Mouse (Mus musculus): Measurements from ENCODE around the gene Trpm8.

Trpm8 gene

DNA sequence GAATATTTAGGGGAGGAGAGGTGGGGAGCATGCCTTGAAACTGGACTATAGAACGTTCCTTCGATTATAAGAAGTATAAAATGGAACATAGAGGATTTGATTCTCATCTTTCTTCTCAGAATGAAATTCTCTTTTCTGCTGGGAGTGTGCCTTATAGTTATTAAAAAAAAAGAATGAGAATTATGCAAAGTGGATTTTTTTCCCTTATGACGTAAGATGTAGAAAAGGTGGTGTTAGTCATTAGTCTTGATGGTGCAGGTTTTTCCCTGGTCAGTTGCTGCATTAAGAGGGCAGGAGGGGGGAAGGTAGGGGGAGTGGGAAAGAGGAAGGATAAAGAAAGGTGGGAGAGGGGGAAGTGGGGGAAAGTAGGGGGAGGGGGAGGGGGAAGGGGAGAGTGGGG, 4.8 kb downstream of the Trpm8 start:
- in situ Hi-C loops (cut with MboI; ENCODE audit: low sequenced_read_pairs), result loop anchor here (25.0 kb wide), 1 partner anchor 145 kb away; the partner anchor contains the start of gene Ugt1a6a

DNA sequence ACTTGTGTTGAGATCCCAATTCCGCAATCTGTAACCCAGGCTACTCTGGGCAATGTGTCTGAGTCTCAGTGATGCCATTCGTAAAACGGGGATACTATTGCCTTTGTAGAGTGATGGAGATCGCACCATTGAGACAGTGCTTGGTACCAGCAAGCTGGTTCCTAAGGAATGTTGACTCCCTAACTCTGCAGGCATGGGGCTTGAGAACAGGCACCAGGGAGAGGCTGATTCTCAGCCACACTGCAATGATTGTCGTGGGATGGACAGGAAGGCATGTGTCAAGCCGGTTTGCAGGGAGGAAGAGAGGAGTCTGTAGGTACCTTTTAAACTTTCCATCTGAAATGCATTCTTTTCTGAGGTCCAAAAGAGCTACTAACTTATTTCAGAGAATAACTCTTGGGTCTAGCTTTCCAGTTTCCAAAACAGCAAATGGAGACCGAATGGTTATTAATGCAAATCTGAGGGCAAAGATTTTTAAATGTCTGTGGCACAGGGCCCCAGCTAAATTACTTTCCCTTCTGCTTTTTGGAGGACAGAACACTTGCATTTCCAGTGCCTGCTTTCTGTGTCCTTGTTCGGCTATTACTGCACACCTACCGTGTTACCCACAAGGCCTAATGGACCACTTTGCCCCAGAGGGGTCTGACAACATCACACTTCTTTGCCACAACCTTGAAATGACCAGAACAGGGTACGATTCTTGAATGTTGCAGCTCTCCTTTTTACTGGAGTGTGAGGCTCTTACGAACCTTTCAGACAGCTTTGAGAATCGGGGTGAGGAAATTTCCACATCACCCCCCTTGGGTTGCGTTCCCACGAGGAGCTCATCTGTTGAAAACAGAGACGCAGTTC, 6.1 kb downstream of the Trpm8 start:
- in situ Hi-C loops (cut with MboI; ENCODE audit: low sequenced_read_pairs), result loop anchor here (25.0 kb wide), 1 partner anchor 146 kb away; the partner anchor contains the start of gene Ugt1a6a

DNA sequence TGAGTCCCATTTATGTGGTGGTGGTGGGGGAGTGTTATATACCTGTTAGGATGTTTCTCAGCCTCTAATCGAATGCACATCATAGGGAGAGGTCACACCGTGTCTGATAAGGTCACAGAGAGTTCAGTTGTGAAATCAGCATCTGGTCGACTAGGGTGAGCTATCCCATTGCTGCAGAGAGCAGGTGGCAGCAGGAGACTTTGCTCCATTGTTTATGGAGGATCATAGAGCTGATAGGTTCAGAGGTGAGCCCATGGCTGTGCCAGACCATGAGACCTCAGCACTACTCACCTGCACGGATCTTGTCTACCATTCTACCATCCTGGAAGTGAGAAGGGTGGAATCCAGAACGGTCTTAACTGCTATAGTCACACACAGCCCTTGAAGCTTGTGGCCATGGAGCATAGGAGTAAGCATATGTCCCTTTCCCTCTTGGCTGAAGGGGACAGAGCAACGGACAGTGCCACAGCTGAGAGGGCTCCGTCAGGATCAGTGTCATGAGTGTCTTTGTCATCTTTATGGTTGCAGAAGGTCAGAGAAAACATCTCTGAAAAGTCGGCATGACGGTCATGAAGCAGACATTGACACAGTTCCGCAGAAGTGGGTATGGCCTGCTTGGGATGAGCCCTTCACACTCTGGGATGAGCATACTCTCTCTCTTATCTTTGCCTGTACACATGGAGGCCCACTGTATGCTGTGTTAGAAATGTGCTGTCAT, 6.9 kb downstream of the Trpm8 start:
- in situ Hi-C loops (cut with MboI; ENCODE audit: low sequenced_read_pairs), result loop anchor here (25.0 kb wide), 1 partner anchor 147 kb away; the partner anchor contains the start of gene Ugt1a6a

DNA sequence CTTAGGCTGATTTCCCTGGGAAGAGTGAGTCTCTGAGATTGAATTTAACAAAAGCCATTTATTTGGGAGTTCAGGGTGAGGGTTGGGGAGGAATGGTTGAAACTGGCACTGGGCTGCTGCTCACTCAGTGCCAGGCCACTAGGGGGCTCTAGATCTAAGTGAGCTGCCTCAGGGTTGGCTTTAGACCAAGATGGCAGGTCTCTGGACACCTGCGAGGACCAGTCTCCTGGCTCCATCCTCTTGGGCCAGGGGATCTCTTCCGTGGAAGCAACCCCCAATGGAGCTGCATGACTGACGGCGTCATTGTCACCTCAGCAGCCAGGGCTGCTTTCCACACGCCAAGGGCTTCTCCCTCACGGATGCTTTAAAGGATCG, 7.5 kb downstream of the Trpm8 start:
- in situ Hi-C loops (cut with MboI; ENCODE audit: low sequenced_read_pairs), result loop anchor here (25.0 kb wide), 1 partner anchor 148 kb away; the partner anchor contains the start of gene Ugt1a6a

DNA sequence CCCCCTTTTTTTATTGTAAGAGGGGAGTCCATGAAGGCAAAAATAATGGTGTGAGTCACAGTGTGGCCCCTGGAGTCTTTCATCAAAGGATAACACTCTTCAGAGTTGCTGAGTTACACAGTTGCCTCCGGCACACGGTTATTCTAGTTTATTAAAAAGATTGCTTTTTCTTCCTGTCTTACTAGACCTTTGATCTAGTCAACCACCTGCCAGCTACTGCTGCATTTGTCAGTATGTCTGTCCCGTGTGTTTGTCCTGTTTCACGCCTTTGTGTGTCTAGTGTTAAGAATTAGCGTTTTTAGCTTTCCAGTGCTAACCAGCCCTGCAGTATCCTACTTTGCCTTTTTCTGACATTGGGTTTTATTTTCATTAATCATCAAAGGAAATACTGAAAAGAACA, 8.2 kb downstream of the Trpm8 start:
- in situ Hi-C loops (cut with MboI; ENCODE audit: low sequenced_read_pairs), result loop anchor here (25.0 kb wide), 1 partner anchor 148 kb away; the partner anchor contains the start of gene Ugt1a6a

DNA sequence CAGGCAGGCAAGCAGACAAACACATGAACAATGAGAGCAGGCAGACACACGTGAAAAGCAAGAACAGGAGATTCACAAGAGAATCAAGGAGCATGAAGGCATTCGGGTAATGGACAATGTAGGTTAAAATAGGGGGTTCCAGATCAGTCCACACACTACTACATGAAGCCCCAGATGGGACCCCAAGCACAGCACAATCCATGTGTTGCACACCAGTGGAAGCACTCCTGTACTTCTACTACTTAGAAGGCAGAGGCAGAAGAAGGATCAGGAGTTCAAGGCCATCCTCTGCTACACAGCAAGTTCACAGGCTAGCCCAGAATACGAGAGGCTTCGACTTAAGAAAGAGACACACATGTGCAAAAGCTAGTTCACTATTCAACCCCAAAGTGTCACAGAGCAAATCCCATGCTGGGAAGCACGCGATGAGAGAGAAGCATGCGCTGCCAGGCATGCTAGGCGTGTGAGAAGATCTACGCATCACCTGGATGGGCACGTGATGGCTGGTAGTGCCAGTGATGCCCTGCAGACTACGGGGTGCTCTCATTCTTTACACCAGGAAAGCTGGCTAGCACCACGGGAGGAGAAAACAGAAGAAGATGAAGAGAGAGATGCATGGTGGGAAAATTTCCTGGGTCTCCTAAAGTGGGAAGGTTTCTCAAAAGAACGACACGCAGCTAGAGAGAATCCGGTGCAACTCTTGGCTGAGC, 8.8 kb downstream of the Trpm8 start:
- in situ Hi-C loops (cut with MboI; ENCODE audit: low sequenced_read_pairs), result loop anchor here (25.0 kb wide), 1 partner anchor 149 kb away; the partner anchor contains the start of gene Ugt1a6a

DNA sequence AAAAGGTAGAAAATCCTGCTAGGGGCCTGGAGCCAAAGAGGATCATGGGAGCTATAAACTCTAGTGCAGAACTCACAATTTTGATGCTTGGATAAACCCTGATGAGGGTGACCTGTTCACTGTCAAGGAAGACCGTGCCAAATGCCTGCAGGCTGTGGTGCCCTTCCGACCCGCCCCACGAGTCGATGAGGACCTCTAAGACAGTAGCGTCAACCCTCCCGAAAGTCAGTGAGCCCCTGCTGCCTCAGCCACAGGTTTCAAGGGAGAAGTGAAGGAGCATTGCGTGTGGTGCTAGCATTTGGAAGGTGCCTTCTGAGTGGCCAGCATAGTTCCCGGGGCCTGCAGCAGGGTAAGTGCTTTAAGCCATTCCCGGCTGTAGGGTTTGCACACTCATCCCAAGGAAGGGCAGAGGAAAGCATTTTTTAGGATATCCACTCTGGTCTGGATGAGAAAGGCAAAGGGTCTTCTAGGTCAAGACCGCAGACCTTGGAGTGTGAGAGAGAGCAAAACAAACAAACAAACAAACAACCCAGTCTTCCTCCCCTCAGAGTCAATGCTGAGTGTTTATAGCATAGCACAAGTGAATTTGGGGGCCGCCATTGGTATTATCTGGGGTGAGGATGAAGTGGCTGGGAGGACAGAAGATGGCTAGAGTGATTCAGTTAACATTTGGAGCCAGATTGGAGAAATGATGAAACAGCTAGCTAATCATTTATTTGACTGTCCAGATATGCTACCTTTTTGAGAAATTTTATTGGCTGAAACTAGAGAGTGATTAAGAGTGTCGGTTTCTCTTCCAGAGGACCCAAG, 9.6 kb downstream of the Trpm8 start:
- in situ Hi-C loops (cut with MboI; ENCODE audit: low sequenced_read_pairs), result loop anchor here (25.0 kb wide), 1 partner anchor 150 kb away; the partner anchor contains the start of gene Ugt1a6a

DNA sequence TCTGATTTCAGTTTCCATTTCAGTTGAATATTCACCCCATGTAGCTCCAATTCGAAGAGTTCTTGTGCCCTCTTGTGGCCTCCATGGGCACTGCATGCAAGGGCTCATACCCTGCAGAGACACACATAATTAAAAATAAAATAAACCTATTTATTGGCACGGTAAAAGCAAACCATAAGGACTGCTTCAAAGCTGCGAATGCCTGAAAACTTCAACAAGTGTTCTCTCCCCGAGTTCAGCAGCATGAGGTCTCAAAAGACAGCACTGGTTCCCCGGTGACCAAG, 10.2 kb downstream of the Trpm8 start:
- in situ Hi-C loops (cut with MboI; ENCODE audit: low sequenced_read_pairs), result loop anchor here (25.0 kb wide), 1 partner anchor 150 kb away; the partner anchor contains the start of gene Ugt1a6a

DNA sequence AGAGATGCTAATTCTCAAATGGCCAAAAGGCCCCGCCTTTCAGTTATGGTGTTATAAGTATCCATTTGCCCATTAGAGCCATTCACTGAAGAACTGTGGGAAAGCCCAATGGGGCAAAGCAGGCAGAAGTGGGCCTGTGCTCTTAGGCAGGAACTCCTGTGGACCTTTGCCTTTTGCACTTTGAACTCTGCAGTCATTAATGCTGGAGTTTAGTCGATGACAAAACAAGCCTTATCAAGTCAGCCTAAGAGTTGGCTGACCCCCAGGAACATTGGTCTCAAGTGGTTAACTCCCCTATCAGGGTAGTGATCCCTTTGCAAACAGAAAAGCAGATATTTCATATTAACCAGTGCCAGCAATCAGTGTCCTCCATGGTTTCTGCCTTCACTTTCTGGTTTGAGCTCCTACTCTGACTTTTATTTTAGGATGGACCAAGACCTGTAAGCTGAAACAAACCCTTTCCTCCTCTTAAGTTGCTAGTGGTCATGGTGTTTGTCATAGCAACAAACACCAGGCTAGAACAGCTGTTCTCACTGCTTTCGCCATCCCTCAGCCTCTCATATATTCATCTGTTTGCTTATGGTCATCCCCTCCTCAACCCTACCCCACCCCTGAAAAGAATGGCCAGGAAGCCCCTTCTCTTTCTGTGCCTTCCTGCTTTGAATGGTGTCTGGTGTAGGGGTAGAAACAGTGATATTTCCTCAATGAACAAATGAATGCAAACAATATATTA, 10.8 kb downstream of the Trpm8 start:
- in situ Hi-C loops (cut with MboI; ENCODE audit: low sequenced_read_pairs), result loop anchor here (25.0 kb wide), 1 partner anchor 151 kb away; the partner anchor contains the start of gene Ugt1a6a

DNA sequence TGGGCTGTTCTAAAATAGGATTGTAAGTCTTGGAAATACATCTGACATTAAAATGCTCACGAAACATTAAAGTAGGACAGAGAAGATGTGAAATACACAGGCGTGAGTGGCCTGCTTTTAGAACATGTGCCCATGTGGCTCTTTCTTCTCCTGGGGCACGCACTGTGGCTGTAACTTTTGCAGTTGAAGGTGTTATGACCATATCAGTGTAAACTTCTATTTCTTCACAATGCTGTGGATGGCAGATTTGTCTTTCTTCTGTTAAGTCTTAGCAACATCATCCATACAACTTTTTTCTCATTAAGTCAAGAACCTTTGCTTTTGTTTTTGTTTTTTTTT, 11.3 kb downstream of the Trpm8 start:
- in situ Hi-C loops (cut with MboI; ENCODE audit: low sequenced_read_pairs), result loop anchor here (25.0 kb wide), 1 partner anchor 151 kb away; the partner anchor contains the start of gene Ugt1a6a

DNA sequence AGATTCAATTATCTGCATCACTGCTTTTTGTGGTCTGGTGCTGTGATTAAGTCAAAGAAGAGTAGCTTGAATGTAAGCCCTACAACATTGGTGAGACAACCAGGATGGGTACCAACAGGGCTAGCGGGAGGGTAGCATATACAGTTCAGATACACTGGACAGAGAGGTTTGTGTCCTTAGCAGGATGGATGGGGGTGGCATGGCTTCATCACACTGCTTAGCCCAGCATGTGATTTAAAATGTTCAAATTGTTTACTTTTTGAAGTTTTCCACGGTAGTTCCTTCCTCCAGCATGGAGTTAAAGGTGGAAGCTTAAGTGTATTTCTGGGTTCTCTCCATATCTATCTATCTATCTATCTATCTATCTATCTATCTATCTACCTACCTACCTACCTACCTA, 11.7 kb downstream of the Trpm8 start:
- in situ Hi-C loops (cut with MboI; ENCODE audit: low sequenced_read_pairs), result loop anchor here (25.0 kb wide), 1 partner anchor 152 kb away; the partner anchor contains the start of gene Ugt1a6a

DNA sequence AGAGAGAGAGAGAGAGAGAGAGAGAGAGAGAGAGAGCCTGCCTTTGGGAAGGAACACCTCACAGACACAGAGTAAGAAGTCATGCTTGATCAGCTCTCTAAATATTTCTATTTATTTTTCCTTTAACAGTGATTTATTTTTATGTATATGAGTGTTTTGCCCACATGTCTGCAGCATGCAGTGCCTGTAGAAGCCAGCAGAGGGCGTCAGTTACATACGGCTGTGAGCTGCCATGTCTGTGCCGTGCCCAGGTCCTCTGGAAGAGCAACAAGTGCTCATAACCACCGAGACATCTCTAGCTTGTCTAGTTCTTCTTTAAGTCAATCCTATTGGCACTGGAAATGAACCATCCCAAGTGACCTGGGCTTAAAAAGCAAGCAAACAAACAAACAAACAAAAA, 12.5 kb downstream of the Trpm8 start:
- in situ Hi-C loops (cut with MboI; ENCODE audit: low sequenced_read_pairs), result loop anchor here (25.0 kb wide), 1 partner anchor 153 kb away; the partner anchor contains the start of gene Ugt1a6a

DNA sequence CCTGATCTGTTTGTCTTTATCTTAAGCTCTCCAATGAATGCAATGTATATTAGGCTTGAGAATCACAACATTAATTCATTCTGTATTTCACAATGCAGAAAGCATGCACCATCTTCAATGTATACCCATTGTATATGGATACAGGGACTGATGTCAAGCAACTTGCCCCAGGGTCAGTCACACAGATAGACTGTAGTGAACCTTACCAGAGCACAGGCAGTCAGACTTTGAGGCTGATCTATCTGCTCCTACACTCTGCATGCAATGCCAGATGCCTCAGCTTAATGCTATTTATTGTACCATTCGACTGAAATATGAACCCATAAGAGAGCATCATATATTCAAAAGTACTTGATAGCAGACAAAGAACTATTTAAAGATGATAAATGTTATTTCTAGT, 13.1 kb downstream of the Trpm8 start:
- in situ Hi-C loops (cut with MboI; ENCODE audit: low sequenced_read_pairs), result loop anchor here (25.0 kb wide), 1 partner anchor 153 kb away; the partner anchor contains the start of gene Ugt1a6a

DNA sequence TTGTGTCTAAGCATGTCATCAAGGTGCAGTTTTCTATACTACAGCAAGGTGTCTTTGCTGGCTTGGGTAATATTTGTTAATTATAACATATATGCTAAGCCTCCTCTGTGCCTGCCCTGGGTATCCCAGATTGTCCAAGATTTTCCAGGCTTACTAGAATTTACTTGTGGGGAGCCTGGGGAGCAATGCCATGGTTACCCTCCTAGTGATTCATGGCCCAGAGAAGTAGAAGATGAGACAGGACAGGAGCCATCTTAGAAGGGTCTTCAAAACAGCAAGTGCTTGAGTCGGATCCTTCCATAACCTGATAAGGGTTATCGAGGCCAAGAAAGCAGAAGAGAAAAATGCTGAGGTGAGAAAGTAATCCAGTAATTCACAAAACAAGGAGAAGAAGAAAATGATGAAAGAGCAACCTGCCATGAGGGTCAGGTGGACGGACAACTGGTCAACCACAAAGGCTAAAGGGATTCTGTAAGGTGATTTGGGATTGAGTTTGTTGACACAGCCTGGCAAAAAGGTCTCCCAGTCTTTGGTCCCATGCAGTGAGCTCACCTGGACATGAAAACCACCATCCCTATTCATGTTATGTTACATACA, 14.0 kb downstream of the Trpm8 start:
- in situ Hi-C loops (cut with MboI; ENCODE audit: low sequenced_read_pairs), result loop anchor here (25.0 kb wide), 1 partner anchor 154 kb away; the partner anchor contains the start of gene Ugt1a6a

DNA sequence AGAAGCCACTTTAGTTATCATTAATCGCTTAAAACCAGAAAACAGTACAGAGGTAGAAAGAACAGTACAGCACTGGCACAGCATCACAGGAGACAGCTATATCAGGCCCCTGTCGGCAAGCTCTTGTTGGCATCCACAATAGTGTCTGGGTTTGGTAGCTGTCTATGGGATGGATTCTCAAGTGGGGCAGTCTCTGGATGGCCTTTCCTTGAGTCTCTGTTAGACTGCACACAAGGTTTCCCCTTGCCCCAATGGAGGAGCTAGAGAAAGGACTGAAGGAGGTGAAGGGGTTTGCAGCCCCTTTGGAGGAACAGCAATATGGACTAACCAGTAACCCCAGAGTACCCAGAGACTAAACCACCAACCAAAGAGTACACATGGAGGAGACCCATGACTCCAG, 14.6 kb downstream of the Trpm8 start:
- in situ Hi-C loops (cut with MboI; ENCODE audit: low sequenced_read_pairs), result loop anchor here (25.0 kb wide), 1 partner anchor 155 kb away; the partner anchor contains the start of gene Ugt1a6a

DNA sequence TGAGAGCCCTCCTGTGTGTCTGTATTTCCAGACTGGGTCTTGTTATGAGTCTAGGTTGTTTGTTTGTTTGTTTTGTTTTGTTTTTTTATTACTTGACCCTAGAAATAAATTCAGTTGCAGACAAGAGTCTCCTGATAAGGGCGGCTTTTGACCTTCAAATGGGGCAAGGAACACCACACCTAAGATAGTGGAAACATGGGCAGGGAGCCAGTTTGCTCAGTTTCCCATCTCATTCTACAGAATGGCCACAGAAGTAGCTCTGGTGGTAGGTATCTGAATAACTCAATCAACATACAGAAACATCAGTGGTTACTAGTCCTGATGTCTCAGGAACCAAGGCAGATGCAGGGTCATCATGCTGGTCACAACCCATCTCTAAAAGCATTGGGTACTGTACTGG, 17.2 kb downstream of the Trpm8 start:
- in situ Hi-C loops (cut with MboI; ENCODE audit: low sequenced_read_pairs), result loop anchor here (25.0 kb wide), 1 partner anchor 157 kb away; the partner anchor contains the start of gene Ugt1a6a

DNA sequence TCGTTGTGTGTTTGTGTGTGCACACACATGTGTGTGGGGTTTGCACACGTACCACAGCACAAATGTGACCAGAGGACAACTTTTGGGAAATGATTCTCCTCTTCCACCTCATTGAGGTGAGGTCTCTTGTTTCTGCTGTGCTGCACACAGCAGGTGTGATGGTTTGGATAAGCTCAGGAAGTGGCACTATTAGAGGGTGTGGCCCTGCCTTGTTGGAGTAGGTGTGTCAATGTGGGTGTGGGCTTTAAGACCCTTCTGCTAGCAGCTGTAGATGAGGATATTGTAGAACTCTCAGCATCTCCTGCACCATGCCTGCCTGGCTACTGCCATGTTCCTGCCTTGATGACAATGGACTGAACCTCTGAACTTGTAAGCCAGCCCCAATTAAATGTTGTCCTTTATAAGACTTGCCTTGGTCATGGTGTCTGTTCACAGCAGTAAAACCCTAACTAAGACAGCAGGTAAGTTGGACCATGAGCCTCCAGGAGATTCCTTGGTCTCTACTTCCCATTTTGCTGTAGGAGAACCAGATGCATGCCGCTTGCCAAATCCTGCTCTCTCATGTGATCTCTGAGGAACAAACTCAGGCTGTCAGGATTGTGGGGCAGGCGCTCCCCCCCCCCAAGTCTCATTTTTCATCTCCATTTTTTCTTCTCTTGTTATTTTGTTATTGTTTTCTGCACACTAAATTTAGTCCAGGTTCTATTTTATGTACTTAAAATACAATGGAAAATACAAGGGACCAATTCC, 18.9 kb downstream of the Trpm8 start:
- in situ Hi-C loops (cut with MboI; ENCODE audit: low sequenced_read_pairs), result loop anchor here (25.0 kb wide), 1 partner anchor 159 kb away; the partner anchor contains the start of gene Ugt1a6a
